Mouse (Mus musculus) hindbrain, embryonic 14.5 days (tissue): ENCODE results near the gene Maml2. TPM values are rescaled to one million over a fixed set of nuclear protein-coding genes. Genes with fewer than 3 reads are reported as not detected.
A peak's percentile ranks its signal among the peaks of the same experiment; 100 is the strongest.

Experiments used
- ATAC-seq: fragments of 200-750 bp; cut with Nextera tagmentation; 2 replicates; pipeline ENCODE4 v1.8.0; 2017; ENCODE audit warnings: moderate number of reproducible peaks, mild to moderate bottlenecking, moderate TSS enrichment, moderate library complexity; ENCODE audit not compliant: low FRiP score
- DNase-seq: peaks from one replicate; pipeline ENCODE4 v3.0.0-alpha.2; 2015; ENCODE audit warnings: low spot score
- H3K27ac ChIP-seq: fragments of 300-500 bp; sonication (generic); 2 replicates; pipeline ENCODE4 v1.5.1; 2014; ENCODE audit warnings: mild to moderate bottlenecking, moderate library complexity
- H3K27me3 ChIP-seq: fragments of 300-500 bp; sonication (generic); 2 replicates; pipeline ENCODE4 v1.6.1; 2014; ENCODE audit warnings: mild to moderate bottlenecking, low read length, mixed read lengths; ENCODE audit not compliant: control insufficient read depth, insufficient read depth
- H3K36me3 ChIP-seq: fragments of 300-500 bp; sonication (generic); replicated peaks from 2 replicates; pipeline ENCODE4 v1.6.1; 2014; ENCODE audit not compliant: control insufficient read depth, insufficient read depth
- H3K4me1 ChIP-seq: fragments of 300-500 bp; sonication (generic); replicated peaks from 2 replicates; pipeline ENCODE4 v1.6.1; 2014; ENCODE audit warnings: antibody characterized with exemption, low read length, mixed read lengths; ENCODE audit not compliant: control insufficient read depth, insufficient read depth
- H3K4me2 ChIP-seq: fragments of 300-500 bp; sonication (generic); replicated peaks from 2 replicates; pipeline ENCODE4 v1.6.1; 2014; ENCODE audit warnings: mild to moderate bottlenecking, moderate library complexity
- H3K4me3 ChIP-seq: fragments of 300-500 bp; sonication (generic); replicated peaks from 2 replicates; pipeline ENCODE4 v1.5.1; 2014; ENCODE audit warnings: mild to moderate bottlenecking, low read length
- H3K9ac ChIP-seq: fragments of 300-500 bp; sonication (generic); 2 replicates; pipeline ENCODE4 v1.6.1; 2014
- H3K9me3 ChIP-seq: fragments of 300-500 bp; sonication (generic); 2 replicates; pipeline ENCODE4 v1.6.1; 2016; ENCODE audit warnings: low read length; ENCODE audit not compliant: control insufficient read depth
- WGBS: fragments of 180-500 bp; shearing (Covaris S2); extraction: QIAGEN DNeasy Blood & Tissue Kit; methylation state at CpG from one replicate; pipeline ENCODE4 v1.1.7; 2014; 5-methylcytosine and 5-hydroxymethylcytosine counted together
- polyA plus RNA-seq: library from polyadenylated mRNA; unstranded; fragments of >200 nt; fragmentation: Nextera tagmentation; extraction: Ambion mirVana; gene quantifications from 2 replicates; pipeline ENCODE4 v1.2.1, GENCODE M21; 2014

Gene Maml2
- polyA plus RNA-seq, 1 experiment from 2014 or later, result 10.8 TPM

DNA sequence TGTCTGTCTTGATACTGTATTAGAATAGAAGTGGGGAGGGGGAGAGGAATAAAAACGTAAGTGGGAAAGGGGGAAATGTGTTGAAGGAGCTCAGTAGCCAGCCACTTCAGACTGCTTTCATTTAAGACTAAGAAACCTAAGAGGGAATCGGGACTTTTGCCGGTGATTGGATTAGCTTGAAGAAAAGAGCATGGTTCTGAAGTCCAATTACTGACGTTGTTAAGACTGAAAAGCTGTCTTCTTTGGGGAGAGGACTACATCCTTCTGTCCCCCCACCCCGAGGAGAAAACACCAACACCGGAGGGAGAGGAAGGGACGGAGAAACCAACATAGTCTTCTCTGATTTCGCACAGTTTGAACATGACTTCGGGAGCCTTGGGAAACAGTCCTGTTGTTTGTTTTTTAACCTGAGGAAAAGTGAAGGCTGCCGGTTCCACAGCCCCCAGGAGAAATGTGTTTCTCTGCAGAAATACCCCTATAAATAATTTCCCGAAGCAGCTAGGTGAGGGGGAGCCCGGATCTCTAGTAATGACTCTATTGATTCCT is 562 bp upstream of the Maml2 start:
- H3K4me3 ChIP-seq, result peak overlapping the region; percentile 60
- H3K4me1 ChIP-seq, result peaks cover 47% of the 10 kb centered on the region
- H3K4me2 ChIP-seq, result peak overlapping the region; percentile 96
- H3K9me3 ChIP-seq, result no peaks in the 10 kb centered on the region
- ATAC-seq, result no peak
- no peak for DNase-seq
- WGBS, result 0% methylated on average over 12 of the region's 12 CpGs
- H3K27me3 ChIP-seq, result no peaks in the 10 kb centered on the region
- H3K36me3 ChIP-seq, result no peaks in the 10 kb centered on the region
- H3K9ac ChIP-seq, result peak overlapping the region; percentile 84
- peak overlapping the region; percentile 72 for H3K27ac ChIP-seq

DNA sequence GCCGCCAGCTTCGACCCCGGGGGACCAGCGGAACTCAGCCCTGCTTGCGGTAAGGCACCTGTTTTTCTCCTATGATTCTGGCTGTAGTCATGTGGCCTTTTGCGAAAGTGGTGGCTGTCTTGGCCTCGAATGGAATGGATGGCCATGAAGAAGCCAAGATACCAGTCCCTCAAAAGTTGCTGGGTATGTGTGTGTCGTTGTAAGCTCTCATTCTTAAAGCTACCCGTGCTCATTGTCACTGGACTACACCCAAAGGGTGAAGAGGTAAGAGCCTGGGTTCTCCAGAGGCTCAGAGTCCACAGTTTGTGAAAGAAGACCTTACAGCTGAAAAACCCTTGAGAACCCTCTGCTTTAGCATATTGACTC is 739 bp downstream of the Maml2 start:
- peak overlapping the region; percentile 72 for H3K27ac ChIP-seq
- peak overlapping the region; percentile 60 for H3K4me3 ChIP-seq
- DNase-seq (no peak), ATAC-seq (no peak)
- H3K4me1 ChIP-seq, result peaks cover 54% of the 10 kb centered on the region
- peak overlapping the region; percentile 84 for H3K9ac ChIP-seq
- WGBS, result 23% methylated on average over 9 of the region's 9 CpGs
- H3K4me2 ChIP-seq, result peak overlapping the region; percentile 96
- no peaks in the 10 kb centered on the region for H3K36me3 ChIP-seq
- no peaks in the 10 kb centered on the region for H3K9me3 ChIP-seq
- H3K27me3 ChIP-seq, result no peaks in the 10 kb centered on the region

DNA sequence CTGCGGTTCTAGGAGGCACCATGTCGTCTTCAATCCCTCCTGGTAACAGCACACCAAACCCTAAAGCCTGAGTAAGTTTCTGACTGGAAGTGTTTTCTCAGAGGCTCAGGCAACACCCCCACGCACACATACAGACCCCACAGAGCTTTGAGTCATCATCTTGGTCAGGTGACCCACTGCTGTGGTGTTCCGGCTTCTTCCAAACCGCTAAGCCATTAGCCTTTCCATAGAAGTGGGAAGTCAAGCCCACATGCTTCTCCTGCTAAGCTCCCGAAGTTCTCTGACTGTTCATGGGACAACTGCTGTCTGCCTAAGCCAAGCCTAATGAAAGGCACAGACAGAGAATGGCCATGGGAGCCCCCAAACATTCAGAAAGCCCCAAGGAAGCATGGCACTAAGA is 1.4 kb downstream of the Maml2 start:
- ATAC-seq (no peak), DNase-seq (no peak)
- H3K9me3 ChIP-seq, result no peaks in the 10 kb centered on the region
- no peaks in the 10 kb centered on the region for H3K27me3 ChIP-seq
- peak overlapping the region; percentile 96 for H3K4me2 ChIP-seq
- peak overlapping the region; percentile 22 for H3K9ac ChIP-seq
- no peaks in the 10 kb centered on the region for H3K36me3 ChIP-seq
- 77% methylated on average over 6 of the region's 6 CpGs for WGBS
- H3K27ac ChIP-seq, result peak overlapping the region; percentile 33; the same call in 1 of the 2 replicates
- H3K4me3 ChIP-seq, result peak overlapping the region; percentile 60
- peaks cover 59% of the 10 kb centered on the region for H3K4me1 ChIP-seq

DNA sequence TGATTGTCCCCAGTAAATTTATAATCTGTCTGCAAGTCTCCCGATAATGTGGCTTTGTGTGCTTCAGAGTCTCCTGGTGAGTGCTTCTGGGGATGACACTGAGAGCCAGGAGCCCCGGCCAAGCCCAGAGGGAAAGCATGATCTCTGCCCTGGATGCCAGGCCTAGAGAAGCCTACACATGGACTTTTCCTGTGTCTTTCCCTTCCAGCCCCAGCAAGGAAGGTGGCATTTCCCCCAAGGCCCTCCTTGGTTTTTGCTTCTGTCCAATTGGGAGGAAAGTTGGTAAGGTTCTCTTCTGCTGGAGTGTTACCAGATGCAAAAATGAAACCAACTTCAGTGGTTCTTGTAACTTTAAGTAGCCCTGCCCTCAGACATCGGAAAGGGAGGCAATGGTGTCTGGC is 2.3 kb downstream of the Maml2 start:
- H3K4me2 ChIP-seq, result peak overlapping the region; percentile 96
- peak overlapping the region; percentile 22; the same call in 1 of the 2 replicates for H3K9ac ChIP-seq
- peaks cover 65% of the 10 kb centered on the region for H3K4me1 ChIP-seq
- ATAC-seq, result no peak
- no peaks in the 10 kb centered on the region for H3K9me3 ChIP-seq
- H3K27ac ChIP-seq, result peak overlapping the region; percentile 33; the same call in 1 of the 2 replicates
- no peaks in the 10 kb centered on the region for H3K27me3 ChIP-seq
- 43% methylated on average over 3 of the region's 3 CpGs for WGBS
- peak overlapping the region; percentile 60 for H3K4me3 ChIP-seq
- no peak for DNase-seq
- H3K36me3 ChIP-seq, result no peaks in the 10 kb centered on the region

DNA sequence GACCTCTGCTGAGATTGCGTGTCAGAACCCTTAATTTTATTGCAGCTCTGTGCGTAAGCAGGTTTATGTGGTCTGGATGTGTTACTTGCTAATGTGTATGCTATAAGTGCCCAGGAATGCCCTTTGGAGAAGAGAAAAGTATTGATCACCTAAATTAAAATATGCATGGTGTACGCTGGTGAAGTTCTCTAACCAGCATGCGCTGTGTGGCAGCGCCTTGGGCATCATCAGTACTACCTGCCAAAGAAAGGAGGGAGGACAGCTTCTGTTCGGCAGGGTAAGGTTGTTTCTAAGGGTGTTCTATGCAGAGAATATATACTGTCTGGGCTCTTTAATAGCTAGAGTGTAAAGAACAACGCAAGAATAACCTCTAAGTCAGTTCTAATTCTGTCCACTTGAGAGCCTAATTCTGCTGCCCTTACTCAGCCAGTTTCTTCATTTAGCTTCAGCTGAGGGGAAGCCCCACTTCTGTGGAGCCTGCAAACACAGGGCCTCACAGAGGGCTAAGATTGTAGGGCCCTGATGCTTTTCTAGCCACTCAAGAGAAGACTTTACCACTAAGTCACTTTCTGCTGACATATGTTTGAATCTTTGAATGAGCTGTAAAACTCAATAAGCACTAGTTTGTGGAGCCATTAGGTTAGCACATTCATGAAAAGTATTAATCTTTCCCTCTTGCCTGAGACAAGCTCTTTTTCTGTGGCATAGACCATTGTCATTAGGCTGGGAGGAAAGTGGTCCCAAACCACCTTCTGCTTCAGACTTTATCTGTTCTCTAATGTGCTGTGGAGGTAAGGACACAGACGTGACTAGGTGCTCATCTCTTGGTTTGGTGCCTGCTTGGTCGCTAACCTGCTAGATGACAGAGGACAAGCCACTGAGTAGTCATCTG is 3.4 kb downstream of the Maml2 start:
- peak overlapping the region; percentile 96 for H3K4me2 ChIP-seq
- DNase-seq, result no peak
- H3K4me1 ChIP-seq, result peaks cover 61% of the 10 kb centered on the region
- H3K9ac ChIP-seq, result peak overlapping the region; percentile 39
- H3K27me3 ChIP-seq, result no peaks in the 10 kb centered on the region
- no peak for ATAC-seq
- 50% methylated on average over 9 of the region's 9 CpGs for WGBS
- no peak overlapping the region; the same call in 1 of the 2 replicates for H3K27ac ChIP-seq
- no peaks in the 10 kb centered on the region for H3K9me3 ChIP-seq
- H3K4me3 ChIP-seq, result peak overlapping the region; percentile 60
- no peaks in the 10 kb centered on the region for H3K36me3 ChIP-seq

DNA sequence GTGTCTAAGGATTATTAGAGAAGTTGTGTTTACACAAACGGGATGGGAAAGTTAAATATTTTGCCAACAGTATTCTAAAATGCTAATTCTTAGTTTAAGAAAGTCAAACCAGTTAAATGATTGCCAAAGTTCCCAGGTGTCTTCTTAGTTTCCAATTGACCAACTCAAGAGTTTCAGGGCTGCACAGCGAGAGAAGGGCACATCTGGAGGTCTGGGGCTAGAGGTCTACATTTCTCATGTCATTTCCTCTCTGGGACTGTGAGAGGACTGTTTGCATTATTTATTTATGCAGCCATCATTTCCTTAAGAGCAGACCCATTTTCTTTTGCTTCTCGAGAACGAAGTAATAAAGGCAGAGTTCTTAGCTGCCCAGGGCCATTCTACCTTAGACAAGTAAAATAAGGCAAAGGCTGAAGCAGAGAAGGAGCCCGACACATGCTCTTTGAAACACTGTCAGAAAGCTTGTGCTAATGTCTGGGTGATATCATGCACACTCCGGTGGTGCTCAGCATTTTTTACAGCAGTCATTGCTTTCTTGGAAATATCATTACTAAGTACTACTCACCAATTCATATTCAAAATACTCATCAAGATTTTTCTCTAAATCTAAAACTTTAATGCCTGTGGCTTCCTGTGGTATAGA is 4.5 kb downstream of the Maml2 start:
- Histone ChIP-seq H3K9ac (peak overlapping the region; percentile 39; the same call in 1 of the 2 replicates), H3K4me3 (0 out of 2 replicates have a peak overlapping the region, but pooled peaks have one; percentile 60)
- WGBS, result 32% methylated on average over 6 of the region's 6 CpGs

DNA sequence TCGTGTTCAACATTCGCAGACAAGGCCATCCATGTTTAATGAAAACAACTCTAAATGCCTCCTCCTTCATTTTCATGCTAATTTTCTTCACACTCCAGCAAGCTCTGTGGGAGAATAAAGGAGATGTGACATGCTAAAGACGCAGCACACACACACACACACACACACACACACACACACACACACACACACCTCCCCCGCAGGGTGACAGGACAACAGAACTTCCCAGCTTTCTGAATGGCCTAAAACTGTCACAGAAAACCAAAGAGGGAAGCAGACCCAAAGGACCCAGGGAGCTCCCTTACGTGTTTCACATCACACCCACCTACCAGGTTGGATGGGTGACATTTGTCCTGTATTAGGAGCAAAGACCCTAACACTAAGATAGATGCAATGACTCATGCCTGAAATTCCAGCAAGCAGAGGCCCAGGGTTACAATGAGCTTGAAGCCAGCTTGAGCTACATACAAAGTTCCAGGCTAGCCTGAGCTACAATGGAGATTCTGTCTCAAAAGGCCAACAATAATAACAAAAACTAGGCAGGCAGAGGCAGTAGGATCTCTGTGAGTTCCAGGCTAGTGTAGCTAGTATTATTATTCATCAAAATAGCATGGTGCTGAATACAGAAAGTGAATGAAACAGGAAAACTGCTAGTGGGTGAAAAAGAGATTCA is 5.5 kb downstream of the Maml2 start:
- no peak overlapping the region for H3K4me3 ChIP-seq
- no peaks in the 10 kb centered on the region for H3K36me3 ChIP-seq
- H3K27me3 ChIP-seq, result no peaks in the 10 kb centered on the region
- peaks cover 73% of the 10 kb centered on the region for H3K4me1 ChIP-seq
- WGBS, result 17% methylated on average over 5 of the region's 5 CpGs
- DNase-seq (no peak), ATAC-seq (no peak)
- H3K9me3 ChIP-seq, result no peaks in the 10 kb centered on the region
- 0 out of 2 replicates have a peak overlapping the region, but pooled peaks have one; percentile 10 for H3K27ac ChIP-seq
- peak overlapping the region; percentile 96; the same call in 1 of the 2 replicates for H3K4me2 ChIP-seq
- H3K9ac ChIP-seq, result no peak overlapping the region

More for the DNA sequence above, 4.5 kb downstream of the Maml2 start:
- Histone ChIP-seq H3K27me3 (no peaks in the 10 kb centered on the region), H3K4me2 (peak overlapping the region; percentile 96), H3K4me1 (peaks cover 65% of the 10 kb centered on the region), H3K36me3 (no peaks in the 10 kb centered on the region), H3K27ac (peak overlapping the region; percentile 34; the same call in 1 of the 2 replicates), H3K9me3 (no peaks in the 10 kb centered on the region)
- DNase-seq (no peak), ATAC-seq (no peak)

DNA sequence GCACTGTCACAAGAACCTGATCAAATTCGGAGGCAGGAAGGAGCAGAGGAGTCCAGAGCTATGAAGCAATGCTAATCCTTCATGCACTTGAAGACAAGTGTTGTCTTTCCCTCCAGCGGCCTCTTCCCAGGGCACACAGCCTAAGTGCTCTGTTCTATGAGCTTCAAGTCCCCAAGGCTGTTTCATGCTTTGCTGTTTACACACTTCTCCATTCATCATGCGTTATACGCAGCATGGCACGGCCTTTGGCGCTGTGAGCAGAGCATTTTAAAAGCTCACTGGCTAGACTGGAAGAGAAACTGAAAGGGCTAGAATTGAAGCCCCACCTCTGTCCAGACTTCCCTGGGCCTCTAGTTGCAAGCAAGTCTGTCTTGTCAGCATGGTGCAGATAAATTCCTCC is 6.2 kb downstream of the Maml2 start:
- Histone ChIP-seq H3K4me3 (no peak overlapping the region), H3K9me3 (no peaks in the 10 kb centered on the region), H3K4me1 (peaks cover 73% of the 10 kb centered on the region), H3K27me3 (no peaks in the 10 kb centered on the region), H3K27ac (0 out of 2 replicates have a peak overlapping the region, but pooled peaks have one; percentile 10), H3K9ac (no peak overlapping the region), H3K36me3 (no peaks in the 10 kb centered on the region), H3K4me2 (no peak overlapping the region)
- WGBS, result 23% methylated on average over 6 of the region's 6 CpGs
- ATAC-seq (0 out of 2 replicates have a peak, but pooled peaks have one; percentile 39), DNase-seq (no peak)
